8 mouse cellular contexts compared by ENCODE assay signal in genomic region chrX:11437151-11437944, GRCm38 (mm10).
A peak's percentile ranks its signal among the peaks of the same experiment; 100 is the strongest.
DNase-seq lines count a peak whose midpoint lies in the region; ATAC-seq and TF ChIP-seq lines count a peak whose summit lies in the region.

No protein-coding gene starts in this region.

- H3K4me1 ChIP-seq in embryonic facial prominence, embryonic 12.5 days, result peaks cover 10% of the 10 kb centered on the region; the same call in 1 of the 2 replicates
- H3K4me1 ChIP-seq in embryonic facial prominence, embryonic 10.5 days, result peaks cover 33% of the 10 kb centered on the region
- H3K4me1 ChIP-seq in midbrain, embryonic 13.5 days (replicated peaks), result peaks cover 41% of the 10 kb centered on the region
- peaks cover 40% of the 10 kb centered on the region for H3K4me1 ChIP-seq in midbrain, embryonic 10.5 days
- no peaks in the 10 kb centered on the region for H3K4me1 ChIP-seq in intestine, embryonic 15.5 days (replicated peaks)
- no peaks in the 10 kb centered on the region for H3K4me1 ChIP-seq in lung, postnatal 0 days (ENCODE audit: insufficient read depth, low read depth, low read length)

- no peaks in the 10 kb centered on the region for H3K36me3 ChIP-seq in embryonic facial prominence, embryonic 12.5 days
- no peaks in the 10 kb centered on the region for H3K36me3 ChIP-seq in embryonic facial prominence, embryonic 10.5 days (replicated peaks)
- H3K36me3 ChIP-seq in midbrain, embryonic 13.5 days, result no peaks in the 10 kb centered on the region
- H3K36me3 ChIP-seq in midbrain, embryonic 10.5 days, result no peaks in the 10 kb centered on the region
- no peaks in the 10 kb centered on the region for H3K36me3 ChIP-seq in intestine, embryonic 15.5 days
- H3K36me3 ChIP-seq in lung, postnatal 0 days (ENCODE audit: insufficient read depth, low read length), result no peaks in the 10 kb centered on the region

- peaks cover 17% of the 10 kb centered on the region; the same call in 1 of the 2 replicates for H3K27me3 ChIP-seq in embryonic facial prominence, embryonic 12.5 days
- peaks cover 95% of the 10 kb centered on the region for H3K27me3 ChIP-seq in embryonic facial prominence, embryonic 10.5 days (replicated peaks; ENCODE audit: low read depth, poor library complexity, severe bottlenecking)
- peaks cover 24% of the 10 kb centered on the region; the same call in 1 of the 2 replicates for H3K27me3 ChIP-seq in midbrain, embryonic 13.5 days
- peaks cover 99% of the 10 kb centered on the region for H3K27me3 ChIP-seq in midbrain, embryonic 10.5 days (ENCODE audit: low read depth, poor library complexity, severe bottlenecking)
- no peaks in the 10 kb centered on the region; the same call in 1 of the 2 replicates for H3K27me3 ChIP-seq in intestine, embryonic 15.5 days (replicated peaks)
- no peaks in the 10 kb centered on the region for H3K27me3 ChIP-seq in lung, postnatal 0 days (replicated peaks; ENCODE audit: insufficient read depth, low read length)

- no peaks in the 10 kb centered on the region for H3K9me3 ChIP-seq in embryonic facial prominence, embryonic 12.5 days
- no peaks in the 10 kb centered on the region for H3K9me3 ChIP-seq in embryonic facial prominence, embryonic 10.5 days
- H3K9me3 ChIP-seq in midbrain, embryonic 13.5 days, result no peaks in the 10 kb centered on the region
- no peaks in the 10 kb centered on the region for H3K9me3 ChIP-seq in midbrain, embryonic 10.5 days (replicated peaks)
- no peaks in the 10 kb centered on the region for H3K9me3 ChIP-seq in intestine, embryonic 15.5 days
- no peaks in the 10 kb centered on the region for H3K9me3 ChIP-seq in lung, postnatal 0 days (ENCODE audit: low read length)

- H3K27ac ChIP-seq in embryonic facial prominence, embryonic 12.5 days, result peak overlapping the region; percentile 17; the same call in 1 of the 2 replicates
- no peak overlapping the region for H3K27ac ChIP-seq in embryonic facial prominence, embryonic 10.5 days (replicated peaks)
- peak overlapping the region; percentile 58 for H3K27ac ChIP-seq in midbrain, embryonic 13.5 days
- H3K27ac ChIP-seq in midbrain, embryonic 10.5 days (replicated peaks), result no peak overlapping the region
- H3K27ac ChIP-seq in intestine, embryonic 15.5 days, result 0 out of 2 replicates have a peak overlapping the region, but pooled peaks have one; percentile 36
- H3K27ac ChIP-seq in lung, postnatal 0 days (ENCODE audit: low read length), result no peak overlapping the region

- no peak for DNase-seq in embryonic facial prominence, embryonic 10.5 days (ENCODE audit: low spot score)
- no peak for DNase-seq in midbrain, embryonic 10.5 days (ENCODE audit: low spot score)
- peak; percentile 44 for DNase-seq in lung, postnatal 0 days (ENCODE audit: low spot score)
- no peak for DNase-seq in thymus, postnatal 0 days (ENCODE audit: low spot score)
- DNase-seq in adrenal gland, postnatal 4 days (ENCODE audit: low spot score in 2 of 2), result no peak

- TF ChIP-seq CTCF in lung, postnatal 0 days (IDR thresholded peaks at IDR 0.05), result no peak

- H3K4me2 ChIP-seq in embryonic facial prominence, embryonic 12.5 days (replicated peaks), result no peak overlapping the region
- no peak overlapping the region for H3K4me2 ChIP-seq in midbrain, embryonic 13.5 days (replicated peaks)
- no peak overlapping the region for H3K4me2 ChIP-seq in intestine, embryonic 15.5 days (replicated peaks)
- H3K4me2 ChIP-seq in lung, postnatal 0 days (replicated peaks; ENCODE audit: low read depth, low read length), result no peak overlapping the region

- no peak overlapping the region for H3K4me3 ChIP-seq in embryonic facial prominence, embryonic 12.5 days
- H3K4me3 ChIP-seq in embryonic facial prominence, embryonic 10.5 days, result no peak overlapping the region
- no peak overlapping the region for H3K4me3 ChIP-seq in midbrain, embryonic 13.5 days (replicated peaks)
- no peak overlapping the region for H3K4me3 ChIP-seq in midbrain, embryonic 10.5 days
- H3K4me3 ChIP-seq in intestine, embryonic 15.5 days (replicated peaks), result no peak overlapping the region
- no peak overlapping the region for H3K4me3 ChIP-seq in lung, postnatal 0 days (ENCODE audit: low read depth, low read length)

- no peak overlapping the region for H3K9ac ChIP-seq in embryonic facial prominence, embryonic 12.5 days
- no peak overlapping the region for H3K9ac ChIP-seq in midbrain, embryonic 13.5 days (replicated peaks)
- no peak overlapping the region for H3K9ac ChIP-seq in intestine, embryonic 15.5 days
- H3K9ac ChIP-seq in lung, postnatal 0 days (replicated peaks; ENCODE audit: low read depth), result no peak overlapping the region

- TF ChIP-seq EP300 in lung, postnatal 0 days (IDR thresholded peaks at IDR 0.05), result no peak

- no peak for ATAC-seq in embryonic facial prominence, embryonic 12.5 days (ENCODE audit: insufficient number of reproducible peaks, insufficient read depth, low FRiP score, low TSS enrichment)
- ATAC-seq in midbrain, embryonic 13.5 days, result peak; percentile 79
- ATAC-seq in intestine, embryonic 15.5 days, result peak; percentile 39; the same call in 1 of the 2 replicates
- peak; percentile 46 for ATAC-seq in lung, postnatal 0 days

- 54% methylated on average over 12 of the region's 12 CpGs for WGBS in embryonic facial prominence, embryonic 12.5 days
- WGBS in embryonic facial prominence, embryonic 10.5 days, result 63% methylated on average over 12 of the region's 12 CpGs
- WGBS in midbrain, embryonic 13.5 days, result 37% methylated on average over 12 of the region's 12 CpGs
- 67% methylated on average over 12 of the region's 12 CpGs for WGBS in midbrain, embryonic 10.5 days
- WGBS in intestine, embryonic 15.5 days, result 45% methylated on average over 12 of the region's 12 CpGs
- 40% methylated on average over 12 of the region's 12 CpGs for WGBS in lung, postnatal 0 days

Comparison
In these comparisons a context has a peak if more than half of its experiments do, and no peak if none do; other contexts are left out.
1. H3K27ac ChIP-seq: peak in embryonic facial prominence, embryonic 12.5 days (single experiment), midbrain, embryonic 13.5 days (single experiment) and intestine, embryonic 15.5 days (single experiment); none in embryonic facial prominence, embryonic 10.5 days (single experiment), midbrain, embryonic 10.5 days (single experiment) and lung, postnatal 0 days (single experiment).